Mouse (Mus musculus) kidney, embryonic 14.5 days (tissue): Measurements from ENCODE around the gene Rasgrp2. TPM values are rescaled to one million over a fixed set of nuclear protein-coding genes. Genes with fewer than 3 reads are reported as not detected.

Source experiments
- ATAC-seq: fragments of 200-750 bp; cut with Nextera tagmentation; 2 replicates; pipeline ENCODE4 v1.8.0; 2017; ENCODE audit warnings: moderate number of reproducible peaks, mild to moderate bottlenecking, moderate TSS enrichment, moderate library complexity; ENCODE audit not compliant: low FRiP score, low TSS enrichment
- H3K27ac ChIP-seq: fragments of 300-500 bp; sonication (generic); 2 replicates; pipeline ENCODE4 v1.5.1; 2014; ENCODE audit warnings: low read depth, mild to moderate bottlenecking, low read length, moderate library complexity, mixed read lengths
- H3K27me3 ChIP-seq: fragments of 300-500 bp; sonication (generic); 2 replicates; pipeline ENCODE4 v1.6.1; 2014; ENCODE audit warnings: mild to moderate bottlenecking, low read length; ENCODE audit not compliant: control insufficient read depth, insufficient read depth
- H3K36me3 ChIP-seq: fragments of 300-500 bp; sonication (generic); 2 replicates; pipeline ENCODE4 v1.6.1; 2014; ENCODE audit warnings: low read length, mixed read lengths; ENCODE audit not compliant: control insufficient read depth, insufficient read depth
- H3K4me1 ChIP-seq: fragments of 300-500 bp; sonication (generic); 2 replicates; pipeline ENCODE4 v1.6.1; 2014; ENCODE audit warnings: low read length, mixed read lengths; ENCODE audit not compliant: control insufficient read depth, insufficient read depth
- H3K4me2 ChIP-seq: fragments of 300-500 bp; sonication (generic); replicated peaks from 2 replicates; pipeline ENCODE4 v1.6.1; 2014; ENCODE audit warnings: low read depth, mild to moderate bottlenecking, low read length
- H3K4me3 ChIP-seq: fragments of 300-500 bp; sonication (generic); 2 replicates; pipeline ENCODE4 v1.5.1; 2014; ENCODE audit warnings: mild to moderate bottlenecking, low read length
- H3K9ac ChIP-seq: fragments of 300-500 bp; sonication (generic); 2 replicates; pipeline ENCODE4 v1.6.1; 2014; ENCODE audit warnings: low read depth, mild to moderate bottlenecking, low read length, moderate library complexity
- H3K9me3 ChIP-seq: fragments of 300-500 bp; sonication (generic); 2 replicates; pipeline ENCODE4 v1.6.1; 2016; ENCODE audit warnings: low read length; ENCODE audit not compliant: control insufficient read depth
- WGBS: fragments of 180-500 bp; shearing (Covaris S2); extraction: QIAGEN DNeasy Blood & Tissue Kit; methylation state at CpG from one replicate; pipeline ENCODE4 v1.1.7; 2014; 5-methylcytosine and 5-hydroxymethylcytosine counted together
- polyA plus RNA-seq: library from polyadenylated mRNA; unstranded; fragments of >200 nt; fragmentation: Nextera tagmentation; extraction: Ambion mirVana; gene quantifications from 2 replicates; pipeline ENCODE4 v1.2.1, GENCODE M21; 2014

Rasgrp2 gene
- polyA plus RNA-seq = 77.1 and 78.6 TPM in 2 replicates

DNA sequence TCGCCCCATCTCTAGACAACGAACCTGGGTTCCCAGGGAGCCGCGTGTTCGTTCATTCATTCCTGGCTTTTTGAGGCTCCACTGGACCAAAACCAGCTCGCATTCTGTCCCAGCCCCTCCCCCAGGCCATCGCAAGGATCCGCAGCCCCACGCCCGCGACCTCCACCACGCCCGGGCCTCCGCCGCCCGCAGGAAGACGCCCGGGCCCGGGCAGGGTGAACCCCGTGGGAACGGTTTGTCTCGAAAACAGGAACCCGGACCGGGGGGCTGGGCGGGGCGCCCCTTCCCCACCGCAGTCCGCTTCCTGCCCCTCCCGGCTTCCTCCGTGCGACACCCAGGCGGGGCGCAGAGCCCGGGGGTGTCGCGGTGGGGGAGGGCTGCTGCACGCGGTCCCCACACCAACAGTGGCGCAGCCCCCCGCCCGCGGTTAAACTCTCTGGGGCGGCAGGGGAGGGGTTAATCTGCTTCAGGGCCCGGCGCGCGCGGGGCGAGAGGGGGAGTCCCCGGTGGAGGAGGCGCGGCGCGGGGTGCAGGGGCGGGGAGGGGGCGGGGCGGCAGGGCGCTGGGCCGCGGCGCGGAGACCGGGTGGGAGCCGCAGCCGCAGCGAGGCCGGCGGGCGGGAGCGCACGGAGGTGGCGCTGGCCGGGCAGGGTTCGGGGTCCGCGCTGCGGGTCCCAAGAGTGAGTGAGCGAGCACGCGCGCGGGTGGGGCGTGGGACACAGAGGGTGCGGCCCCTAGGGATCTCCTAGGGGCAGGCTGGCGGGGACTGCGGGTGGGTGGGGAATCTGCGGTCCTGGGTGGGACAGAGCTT, at the start of gene Rasgrp2:
Rasgrp2 (plus strand) TSS at position 56 of the 811 bp plus-strand sequence.
- Histone ChIP-seq H3K9ac (peak within 1 kb of the TSS; percentile 62), H3K27me3 (peaks cover 6% of the 10 kb centered on the region), H3K9me3 (no peaks in the 10 kb centered on the region), H3K36me3 (no peaks in the 10 kb centered on the region), H3K4me2 (peak within 1 kb of the TSS; percentile 100), H3K27ac (peak within 1 kb of the TSS; percentile 42; the same call in 1 of the 2 replicates), H3K4me1 (peaks cover 30% of the 10 kb centered on the region; the same call in 1 of the 2 replicates), H3K4me3 (peak within 1 kb of the TSS; percentile 58)
- under 1% methylated on average over 78 of the region's 87 CpGs for WGBS
- 0 out of 2 replicates have a peak, but pooled peaks have one; percentile 6 for ATAC-seq

DNA sequence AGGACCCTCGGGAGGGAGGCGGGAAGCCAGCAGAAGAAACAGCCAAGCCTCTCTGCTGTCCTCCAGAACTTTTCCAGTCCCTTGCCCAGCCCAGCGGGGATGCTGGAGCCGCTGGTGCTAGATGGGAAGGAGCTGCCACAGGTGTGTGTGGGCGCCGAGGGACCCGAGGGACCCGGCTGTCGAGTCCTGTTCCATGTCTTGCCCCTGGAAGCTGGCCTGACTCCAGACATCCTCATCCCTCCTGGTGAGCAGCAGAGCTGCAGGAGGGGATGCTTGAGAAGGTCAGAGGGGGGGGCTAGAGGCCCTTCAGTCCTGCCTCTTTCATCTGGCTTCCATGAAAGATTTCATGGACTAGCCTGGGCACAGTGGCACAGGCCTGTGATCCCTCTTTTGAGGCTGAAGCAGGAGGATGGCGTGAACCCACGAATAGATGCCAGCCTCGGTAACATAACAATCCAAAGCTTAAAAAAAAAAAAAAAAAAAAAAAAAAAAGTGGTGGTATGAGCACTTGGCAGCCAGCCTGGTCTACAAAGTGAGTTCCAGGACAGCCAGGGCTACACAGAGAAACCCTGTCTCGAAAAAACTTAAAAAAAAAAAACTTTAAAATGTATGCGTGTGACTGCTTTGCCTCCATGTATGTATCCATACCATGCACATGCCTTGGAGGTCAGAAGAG, 47.6 kb upstream of the Rasgrp2 start:
- no peak for ATAC-seq
- Histone ChIP-seq H3K4me2 (no peak overlapping the region), H3K9me3 (no peaks in the 10 kb centered on the region), H3K9ac (no peak overlapping the region), H3K4me1 (peaks cover 8% of the 10 kb centered on the region; the same call in 1 of the 2 replicates), H3K27ac (no peak overlapping the region), H3K36me3 (peaks cover 9% of the 10 kb centered on the region), H3K4me3 (no peak overlapping the region), H3K27me3 (no peaks in the 10 kb centered on the region)
- 75% methylated on average over 14 of the region's 14 CpGs for WGBS

DNA sequence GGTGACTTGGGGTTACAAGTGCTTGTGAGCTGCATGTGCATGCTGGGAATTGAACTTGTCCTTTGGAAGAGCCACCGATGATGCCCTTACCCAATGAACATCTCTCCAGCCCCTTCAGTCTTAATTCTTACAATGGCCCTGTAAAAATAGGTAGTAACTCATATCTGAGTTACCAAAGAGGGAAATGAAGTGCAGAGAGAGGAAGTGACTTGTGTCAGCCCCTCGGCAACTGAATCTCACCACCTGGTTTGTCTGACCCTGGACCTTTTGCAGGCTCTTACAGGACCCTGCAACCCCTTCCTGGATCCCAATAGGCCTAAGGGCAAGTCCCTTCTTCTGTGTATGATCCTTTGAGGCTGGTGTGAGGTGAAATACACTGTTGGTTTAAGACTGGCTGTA, 47.0 kb upstream of the Rasgrp2 start:
- WGBS = 94% methylated on average over 2 of the region's 2 CpGs
- no peak overlapping the region for H3K9ac ChIP-seq
- H3K36me3 ChIP-seq = peaks cover 7% of the 10 kb centered on the region; the same call in 1 of the 2 replicates
- H3K27ac ChIP-seq = no peak overlapping the region
- ATAC-seq = no peak
- H3K4me3 ChIP-seq = no peak overlapping the region
- no peak overlapping the region for H3K4me2 ChIP-seq
- peaks cover 8% of the 10 kb centered on the region; the same call in 1 of the 2 replicates for H3K4me1 ChIP-seq
- no peaks in the 10 kb centered on the region for H3K27me3 ChIP-seq
- no peaks in the 10 kb centered on the region for H3K9me3 ChIP-seq

DNA sequence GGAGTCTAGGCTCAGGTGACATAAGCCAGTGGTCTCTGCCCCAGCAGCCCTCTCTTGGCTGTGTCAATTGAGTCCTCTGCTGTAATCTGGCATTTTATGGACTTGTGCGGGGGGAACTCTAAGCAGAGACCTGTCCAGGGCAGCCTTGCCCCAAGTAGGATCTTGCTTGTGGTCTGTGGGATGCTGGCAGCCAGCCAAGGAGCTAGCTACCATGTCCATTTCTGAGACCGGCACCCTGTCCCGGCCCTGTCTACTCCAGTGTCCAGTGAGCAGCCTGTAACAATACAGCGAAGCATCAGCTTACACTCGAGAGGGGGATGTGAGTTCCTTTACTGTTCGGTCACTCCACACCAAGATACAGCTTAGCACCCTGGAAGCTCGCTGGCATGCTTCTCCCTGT, 45.1 kb upstream of the Rasgrp2 start:
- H3K27ac ChIP-seq = no peak overlapping the region
- H3K4me2 ChIP-seq = no peak overlapping the region
- peaks cover 7% of the 10 kb centered on the region; the same call in 1 of the 2 replicates for H3K4me1 ChIP-seq
- ATAC-seq = no peak
- H3K36me3 ChIP-seq = peaks cover 7% of the 10 kb centered on the region; the same call in 1 of the 2 replicates
- no peaks in the 10 kb centered on the region for H3K27me3 ChIP-seq
- WGBS = 78% methylated on average over 7 of the region's 7 CpGs
- H3K9ac ChIP-seq = no peak overlapping the region
- H3K9me3 ChIP-seq = no peaks in the 10 kb centered on the region
- H3K4me3 ChIP-seq = no peak overlapping the region

DNA sequence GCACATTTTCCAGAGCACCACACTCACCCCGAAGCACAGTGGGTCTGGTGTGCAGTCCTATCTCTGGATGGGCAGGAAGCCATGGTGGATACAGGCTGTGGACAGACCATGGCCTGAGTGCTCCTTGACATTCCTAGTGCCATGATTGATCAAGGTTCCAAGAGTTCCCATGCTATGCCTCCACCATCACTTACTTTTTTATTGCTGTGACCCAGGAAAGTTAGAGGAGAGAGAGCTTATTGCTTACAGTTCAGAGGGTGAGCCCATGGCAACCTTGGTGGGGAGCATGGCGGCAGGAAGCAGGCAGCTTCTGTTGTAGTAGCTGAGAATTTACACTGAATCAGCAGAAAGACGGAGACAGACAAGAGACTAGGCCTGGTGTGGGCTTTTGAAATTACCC, 37.8 kb upstream of the Rasgrp2 start:
- Histone ChIP-seq H3K4me3 (no peak overlapping the region), H3K36me3 (peaks cover 14% of the 10 kb centered on the region), H3K4me1 (peaks cover 11% of the 10 kb centered on the region; the same call in 1 of the 2 replicates), H3K9me3 (no peaks in the 10 kb centered on the region), H3K27ac (no peak overlapping the region), H3K4me2 (no peak overlapping the region), H3K27me3 (no peaks in the 10 kb centered on the region), H3K9ac (no peak overlapping the region)
- no peak for ATAC-seq
- 92% methylated on average over 3 of the region's 3 CpGs for WGBS

DNA sequence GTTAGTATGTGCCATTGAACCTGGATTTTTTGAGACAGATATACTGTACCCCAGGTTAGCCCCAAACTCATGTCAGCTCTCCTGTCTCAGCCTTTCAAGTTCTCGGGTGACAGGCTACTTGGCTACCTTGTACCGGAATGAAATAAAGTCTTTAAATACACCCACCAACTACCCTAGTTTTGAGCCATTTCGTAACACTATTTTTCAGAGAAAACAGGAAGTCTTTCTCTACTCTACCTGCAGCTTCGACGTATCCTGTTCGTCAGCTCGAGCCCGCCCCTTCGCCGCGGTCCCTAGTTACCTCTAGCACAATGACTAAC, 36.1 kb upstream of the Rasgrp2 start:
- Histone ChIP-seq H3K9ac (peak overlapping the region; percentile 20), H3K9me3 (no peaks in the 10 kb centered on the region)
- ATAC-seq = no peak; the same call in 1 of the 2 replicates

DNA sequence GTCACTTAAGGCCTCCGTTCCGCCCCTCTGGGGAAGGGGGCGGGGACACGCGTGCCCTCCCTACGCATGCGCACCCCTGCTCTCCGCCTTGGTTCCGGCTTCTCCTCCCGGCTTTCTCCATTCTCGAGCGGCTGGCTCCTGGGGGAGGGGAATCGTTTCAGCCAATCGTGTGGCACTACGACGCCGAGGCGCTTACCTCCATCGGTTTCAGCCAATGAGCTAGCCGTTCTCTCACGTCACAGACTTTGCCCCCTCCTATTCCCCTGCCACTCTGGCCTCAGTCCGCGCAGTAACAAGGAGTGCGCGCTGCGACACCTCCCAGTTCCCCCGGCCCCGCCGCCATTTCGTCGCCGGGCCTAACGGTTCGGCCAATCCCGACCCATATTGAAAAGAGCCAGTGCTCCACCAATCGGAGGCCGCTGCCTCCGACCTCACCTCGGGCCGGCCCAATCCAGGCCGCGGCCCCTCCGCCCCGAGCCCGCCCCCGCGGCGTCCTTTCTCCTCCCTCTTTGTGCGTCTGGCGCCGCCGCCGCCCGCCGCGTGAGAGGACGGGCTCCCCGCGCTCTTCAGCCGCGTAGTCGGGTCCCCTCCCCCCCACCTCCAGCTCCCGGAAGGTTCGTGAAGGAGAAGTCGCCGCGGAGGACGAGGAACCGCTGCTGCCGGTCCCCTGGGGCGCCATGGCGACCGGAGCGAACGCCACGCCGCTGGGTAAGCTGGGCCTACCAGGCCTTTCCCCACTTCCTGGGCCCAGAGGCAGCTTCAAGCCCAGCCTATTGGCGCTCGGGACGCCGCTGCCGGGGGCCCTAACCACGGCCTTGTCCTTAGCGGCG, 35.5 kb upstream of the Rasgrp2 start, which contains the start of gene Sf1:
Sf1 (plus strand) TSS at position 280 of the 830 bp plus-strand sequence.
- ATAC-seq = peak; percentile 98
- under 1% methylated on average over 83 of the region's 85 CpGs for WGBS
- peaks cover 22% of the 10 kb centered on the region; the same call in 1 of the 2 replicates for H3K4me1 ChIP-seq

More for the DNA sequence above, 36.1 kb upstream of the Rasgrp2 start:
- Histone ChIP-seq H3K36me3 (peaks cover 32% of the 10 kb centered on the region), H3K4me2 (peak overlapping the region; percentile 35), H3K4me1 (peaks cover 22% of the 10 kb centered on the region; the same call in 1 of the 2 replicates), H3K4me3 (peak overlapping the region; percentile 99), H3K27me3 (no peaks in the 10 kb centered on the region), H3K27ac (no peak overlapping the region; the same call in 1 of the 2 replicates)
- WGBS = under 1% methylated on average over 11 of the region's 11 CpGs

DNA sequence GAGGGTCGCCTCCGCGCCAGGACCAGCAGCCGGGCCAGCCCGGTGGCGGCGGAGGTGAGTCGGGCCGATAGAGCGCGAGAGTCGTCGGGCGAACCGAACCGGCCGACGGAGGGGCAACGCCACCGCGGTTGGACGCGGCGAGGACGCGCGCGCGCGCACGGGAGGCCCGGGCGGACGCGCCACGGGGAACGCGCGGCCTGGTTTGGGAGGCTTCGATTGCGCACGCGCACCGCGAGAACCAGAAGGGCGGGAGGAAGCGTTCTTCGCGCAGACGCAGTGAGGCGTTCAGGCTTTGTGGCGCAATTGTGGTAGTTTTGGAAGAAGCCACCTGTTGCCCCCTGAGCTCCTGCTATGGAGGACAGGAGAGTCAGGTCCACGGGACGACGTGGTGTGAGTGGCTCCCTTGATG, 34.8 kb upstream of the Rasgrp2 start:
- peaks cover 22% of the 10 kb centered on the region; the same call in 1 of the 2 replicates for H3K4me1 ChIP-seq
- H3K27me3 ChIP-seq = no peaks in the 10 kb centered on the region
- H3K36me3 ChIP-seq = peaks cover 44% of the 10 kb centered on the region
- ATAC-seq = 0 out of 2 replicates have a peak, but pooled peaks have one; percentile 7
- H3K4me2 ChIP-seq = peak overlapping the region; percentile 85
- WGBS = under 1% methylated on average over 46 of the region's 55 CpGs
- peak overlapping the region; percentile 99 for H3K9ac ChIP-seq
- peak overlapping the region; percentile 99 for H3K27ac ChIP-seq
- peak overlapping the region; percentile 99 for H3K4me3 ChIP-seq
- H3K9me3 ChIP-seq = no peaks in the 10 kb centered on the region

More for the DNA sequence above, 35.5 kb upstream of the Rasgrp2 start, which contains the start of gene Sf1:
- Histone ChIP-seq H3K9ac (peak within 1 kb of the TSS; percentile 99), H3K4me2 (peak within 1 kb of the TSS; percentile 85), H3K9me3 (no peaks in the 10 kb centered on the region), H3K36me3 (peaks cover 37% of the 10 kb centered on the region), H3K4me3 (peak within 1 kb of the TSS; percentile 99), H3K27me3 (no peaks in the 10 kb centered on the region), H3K27ac (peak within 1 kb of the TSS; percentile 99)
